Mouse (Mus musculus) C2C12 (cell line): ENCODE results near the gene Jup. TPM values are rescaled to one million over a fixed set of nuclear protein-coding genes. Genes with fewer than 3 reads are reported as not detected.
A peak's percentile ranks its signal among the peaks of the same experiment; 100 is the strongest.

Experiments
- H3K27me3 ChIP-seq: one replicate; pipeline ENCODE4 v1.6.1; 2011; ENCODE audit not compliant: control insufficient read depth, insufficient read depth, insufficient read length
- H3K36me3 ChIP-seq: one replicate; pipeline ENCODE4 v1.6.1; 2011; ENCODE audit not compliant: control insufficient read depth, insufficient read depth
- H3K4me3 ChIP-seq: one replicate; pipeline ENCODE4 v1.5.1; 2011; ENCODE audit warnings: mild to moderate bottlenecking, control low read depth; ENCODE audit not compliant: poor library complexity, insufficient read depth, severe bottlenecking
- H3K79me2 ChIP-seq: one replicate; pipeline ENCODE4 v1.6.1; 2011; ENCODE audit not compliant: control insufficient read depth, insufficient read depth
- H3K79me3 ChIP-seq: one replicate; pipeline ENCODE4 v1.6.1; 2011; ENCODE audit warnings: low read depth, control low read depth
- H3ac ChIP-seq: one replicate; pipeline ENCODE3; 2011; ENCODE audit warnings: low read depth; ENCODE audit not compliant: control insufficient read depth, insufficient read length
- CEBPB ChIP-seq: IDR thresholded peaks from one replicate; pipeline ENCODE4 v1.6.1; 2011; ENCODE audit warnings: low read depth, mild to moderate bottlenecking, control low read depth, moderate library complexity
- CTCF ChIP-seq: IDR thresholded peaks from one replicate; pipeline ENCODE4 v1.5.1; 2011; ENCODE audit not compliant: control insufficient read depth, insufficient read depth, insufficient read length
- FOSL1 ChIP-seq: IDR thresholded peaks from one replicate; pipeline ENCODE4 v1.8.0; 2011; ENCODE audit warnings: mild to moderate bottlenecking, low read length; ENCODE audit not compliant: poor library complexity, insufficient read depth, severe bottlenecking
- MAX ChIP-seq: IDR thresholded peaks from one replicate; pipeline ENCODE4 v1.6.1; 2011; ENCODE audit warnings: mild to moderate bottlenecking, control low read depth
- MYOD1 ChIP-seq: IDR thresholded peaks from one replicate; pipeline ENCODE4 v1.6.1; 2011; ENCODE audit warnings: low read depth; ENCODE audit not compliant: control insufficient read depth, insufficient read length
- MYOG ChIP-seq: IDR thresholded peaks from one replicate; pipeline ENCODE4 v1.6.1; 2011; ENCODE audit not compliant: control insufficient read depth, insufficient read length; ENCODE audit errors: extremely low read depth
- USF1 ChIP-seq: IDR thresholded peaks from one replicate; pipeline ENCODE4 v1.6.1; 2011; ENCODE audit warnings: low read depth, mild to moderate bottlenecking, control low read depth, moderate library complexity
- long read RNA-seq, 2 experiments: library from polyadenylated mRNA; unstranded; transcript quantifications; one replicate each; pipeline ENCODE4 v2.0.0; 2019 to 2020
- polyA plus RNA-seq: library from polyadenylated mRNA; unstranded; fragments of >200 nt; fragmentation: generic; extraction: Trizol; gene quantifications from one replicate; pipeline ENCODE4 v1.2.1, GENCODE M21; 2012; ENCODE audit warnings: missing spikeins

Jup gene
- 127 TPM for polyA plus RNA-seq
- long read RNA-seq, experiment 1, transcript Jup-201 (14 exons, 3,205 nt): major isoform, 24 of 53 reads
- long read RNA-seq, experiment 1, partial matches to known transcripts: 11 of 53 reads
- long read RNA-seq, experiment 1, other reads (novel, unspliced or antisense): 17 of 53 reads
- long read RNA-seq, experiment 2, transcript Jup-201 (14 exons, 3,205 nt): major isoform, 79 of 104 reads
- long read RNA-seq, experiment 2, partial matches to known transcripts: 4 of 104 reads
- long read RNA-seq, experiment 2, other reads (novel, unspliced or antisense): 20 of 104 reads

GRCm38 (mm10) chr11:100397600-100398389 lies at the start of gene Jup:
Gene Jup, minus strand, starts transcription at chr11:100397763.
- Histone ChIP-seq H3ac (peak within 1 kb of the TSS; percentile 76), H3K27me3 (no peaks in the 10 kb centered on the region), H3K36me3 (no peaks in the 10 kb centered on the region), H3K79me2 (peaks cover 46% of the 10 kb centered on the region), H3K4me3 (peak within 1 kb of the TSS; percentile 68), H3K79me3 (peaks cover 30% of the 10 kb centered on the region)
- TF ChIP-seq MAX (peak; percentile 43), FOSL1 (no peak)

- no peak overlapping the region for H3K4me3 ChIP-seq
- TF ChIP-seq CEBPB (no peak), MYOD1 (no peak), CTCF (no peak), USF1 (no peak), MAX (no peak), MYOG (no peak), FOSL1 (no peak)
- peaks cover 9% of the 10 kb centered on the region for H3K36me3 ChIP-seq
- H3K27me3 ChIP-seq: no peaks in the 10 kb centered on the region
- peaks cover 28% of the 10 kb centered on the region for H3K79me2 ChIP-seq
- H3K79me3 ChIP-seq: no peaks in the 10 kb centered on the region
- no peak overlapping the region for H3ac ChIP-seq
These were observed 45.1 kb upstream of the Jup start for GRCm38 (mm10) chr11:100442625-100443024.

- TF ChIP-seq MAX (no peak), MYOD1 (no peak), CEBPB (no peak), USF1 (no peak), FOSL1 (no peak), CTCF (no peak), MYOG (no peak)
- no peaks in the 10 kb centered on the region for H3K79me3 ChIP-seq
- peaks cover 29% of the 10 kb centered on the region for H3K79me2 ChIP-seq
- peak within 1 kb of the TSS; percentile 62 for H3ac ChIP-seq
- peaks cover 12% of the 10 kb centered on the region for H3K36me3 ChIP-seq
- peak within 1 kb of the TSS; percentile 60 for H3K4me3 ChIP-seq
- H3K27me3 ChIP-seq: no peaks in the 10 kb centered on the region
These were observed 44.2 kb upstream of the Jup start, which contains the start of the genes Nt5c3b and Klhl10 for GRCm38 (mm10) chr11:100441797-100442196. Gene Nt5c3b, minus strand, starts transcription at chr11:100441808. Gene Klhl10, plus strand, starts transcription at chr11:100441917.

- peak overlapping the region; percentile 60 for H3K4me3 ChIP-seq
- H3K27me3 ChIP-seq: no peaks in the 10 kb centered on the region
- H3K79me3 ChIP-seq: no peaks in the 10 kb centered on the region
- peaks cover 29% of the 10 kb centered on the region for H3K79me2 ChIP-seq
- H3K36me3 ChIP-seq: peaks cover 19% of the 10 kb centered on the region
- TF ChIP-seq MYOD1 (no peak), CEBPB (no peak), FOSL1 (no peak), USF1 (no peak), MAX (peak; percentile 65), MYOG (no peak), CTCF (no peak)
- H3ac ChIP-seq: peak overlapping the region; percentile 62
These were observed 43.3 kb upstream of the Jup start for GRCm38 (mm10) chr11:100440691-100441522.

GRCm38 (mm10) chr11:100437901-100438300 lies 40.3 kb upstream of the Jup start:
- Histone ChIP-seq H3K79me3 (no peaks in the 10 kb centered on the region), H3K36me3 (peaks cover 37% of the 10 kb centered on the region), H3ac (no peak overlapping the region), H3K4me3 (no peak overlapping the region), H3K27me3 (no peaks in the 10 kb centered on the region), H3K79me2 (peaks cover 29% of the 10 kb centered on the region)
- TF ChIP-seq FOSL1 (no peak), USF1 (no peak), MAX (no peak), MYOD1 (no peak), MYOG (no peak), CTCF (no peak), CEBPB (no peak)
